Mouse (Mus musculus) right cerebral cortex, postnatal 4 days (tissue): Measurements from ENCODE around the gene Olfr497.

Experiments
- DNase-seq: peaks from one replicate; pipeline ENCODE4 v3.0.0-alpha.2; 2022

Gene Olfr497

DNA sequence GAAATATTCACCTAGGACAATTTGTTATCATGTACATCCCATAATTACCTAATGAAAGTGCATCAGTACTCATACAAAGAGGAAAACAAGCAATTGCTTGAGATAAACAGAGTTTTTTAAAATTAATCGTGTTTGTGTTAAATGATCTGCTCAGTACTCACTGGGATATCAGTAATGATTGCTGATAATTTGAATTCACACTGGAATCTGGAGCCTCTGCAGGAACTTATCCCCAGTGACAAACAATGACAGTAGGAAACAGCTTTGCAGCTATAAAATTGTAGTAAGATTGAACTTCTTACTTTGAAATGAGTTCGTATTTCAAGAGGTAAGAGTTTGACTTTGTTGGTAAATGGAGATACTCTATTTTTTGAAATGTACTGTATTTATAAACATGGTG lies at the start of gene Olfr497:
Gene Olfr497 (plus strand): TSS at position 301 of the 400 bp plus-strand sequence.
- no peak for DNase-seq

GRCm38 (mm10) chr7:108392867-108393266 lies 27.4 kb upstream of the Olfr497 start, which contains the start of gene Olfr495:
Gene Olfr495 (plus strand): TSS chr7:108393167.
- DNase-seq: no peak

- no peak for DNase-seq
These were observed 44.8 kb downstream of the Olfr497 start, which contains the start of gene Olfr498 for GRCm38 (mm10) chr7:108465026-108465425. Gene Olfr498 (plus strand): TSS chr7:108465326.
